Mouse (Mus musculus) heart, adult 2 months (tissue): ENCODE measurements around the gene Dap.

Experiments used
- CTCF ChIP-seq: fragments of 200-600 bp; IDR thresholded peaks from 2 replicates; pipeline ENCODE4 v1.8.1; 2022; ENCODE audit warnings: antibody characterized with exemption, mild to moderate bottlenecking, moderate library complexity
- EP300 ChIP-seq: fragments of 200-500 bp; IDR thresholded peaks from 2 replicates; pipeline ENCODE4 v1.6.1; 2011; ENCODE audit warnings: low read depth, low read length, control low read depth; ENCODE audit not compliant: insufficient read depth

DNA sequence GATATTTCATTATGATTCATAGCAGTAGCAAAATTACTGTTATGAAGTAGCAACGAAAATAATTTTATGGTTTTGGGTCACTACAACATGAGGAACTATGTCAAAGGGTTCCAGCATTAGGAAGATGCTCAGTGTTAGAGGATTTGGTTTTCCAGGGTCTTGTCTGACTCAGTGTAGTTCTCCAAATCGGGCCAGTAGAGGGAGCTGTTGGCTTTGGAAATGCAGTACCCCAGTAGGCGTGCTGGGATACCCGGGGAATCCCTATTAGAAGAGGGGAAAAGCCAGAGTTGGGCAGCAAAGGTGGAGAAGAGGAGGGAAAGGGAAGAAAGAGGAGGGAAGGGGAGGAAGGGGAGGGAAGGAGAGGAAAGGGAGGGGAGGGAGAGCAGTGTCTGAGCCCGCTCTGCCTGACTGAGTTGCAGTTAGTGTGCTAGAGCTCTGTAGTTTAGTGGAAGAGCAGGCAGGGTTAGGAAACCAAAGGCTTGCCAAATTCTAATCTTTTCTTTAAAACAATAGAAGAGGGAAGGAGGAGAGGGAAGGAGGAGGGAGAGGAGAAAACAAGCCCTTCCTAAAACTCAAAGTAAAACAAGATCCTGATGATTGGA lies 91.6 kb downstream of the Dap start:
- peak; percentile 83 for TF ChIP-seq CTCF
- TF ChIP-seq EP300 = peak; percentile 95
